Mouse (Mus musculus) MEL (cell line): ENCODE results near the gene Pdlim5. TPM values are rescaled to one million over a fixed set of nuclear protein-coding genes. Genes with fewer than 3 reads are reported as not detected.

Experiments
- DNase-seq: peaks from one replicate; pipeline ENCODE4 v3.0.0; 2011; ENCODE audit warnings: low read depth, low spot score
- H3K27ac ChIP-seq: 2 replicates; pipeline ENCODE4 v1.5.1; 2012; ENCODE audit warnings: low read depth, mild to moderate bottlenecking, control low read depth, low read length, moderate library complexity; ENCODE audit not compliant: control insufficient read depth
- H3K27me3 ChIP-seq, 2 experiments: fragments of 150-350 bp in 1 of 2; sonication (generic) in 1 of 2; 2 replicates each; pipeline ENCODE4 v1.6.1; 2012; ENCODE audit warnings: low read length in 2 of 2, mild to moderate bottlenecking in 2 of 2, improper control_type of control experiment in 1 of 2, moderate library complexity in 1 of 2; ENCODE audit not compliant: insufficient read depth in 2 of 2, control insufficient read depth in 1 of 2
- H3K36me3 ChIP-seq, 2 experiments: 2 replicates each; pipeline ENCODE4 v1.6.1; 2012 to 2014; ENCODE audit warnings: low read length in 2 of 2, improper control_type of control experiment in 1 of 2, inconsistent platforms in 1 of 2, mild to moderate bottlenecking in 1 of 2; ENCODE audit not compliant: insufficient read depth in 2 of 2, control insufficient read depth in 1 of 2
- H3K4me1 ChIP-seq, 2 experiments: fragments of 150-350 bp in 1 of 2; sonication (generic) in 1 of 2; 2 replicates each; pipeline ENCODE4 v1.6.1; 2012; ENCODE audit warnings: low read length in 2 of 2, improper control_type of control experiment in 1 of 2, mild to moderate bottlenecking in 1 of 2; ENCODE audit not compliant: insufficient read depth in 2 of 2, control insufficient read depth in 1 of 2
- H3K4me3 ChIP-seq, 2 experiments: fragments of 150-350 bp in 1 of 2; sonication (generic) in 1 of 2; 2 replicates each; pipeline ENCODE4 v1.5.1; 2012; ENCODE audit warnings: low read depth in 2 of 2, low read length in 2 of 2, mild to moderate bottlenecking in 2 of 2, moderate library complexity in 2 of 2, control low read depth in 1 of 2, improper control_type of control experiment in 1 of 2; ENCODE audit not compliant: control insufficient read depth in 1 of 2, insufficient read depth in 1 of 2
- H3K79me2 ChIP-seq: 2 replicates; pipeline ENCODE4 v1.6.1; 2012; ENCODE audit warnings: mild to moderate bottlenecking, low read length, moderate library complexity; ENCODE audit not compliant: control insufficient read depth, poor library complexity, insufficient read depth
- H3K9ac ChIP-seq: 2 replicates; pipeline ENCODE4 v1.6.1; 2012; ENCODE audit warnings: low read depth, mild to moderate bottlenecking, control low read depth, low read length, moderate library complexity; ENCODE audit not compliant: control insufficient read depth, poor library complexity, severe bottlenecking
- H3K9me3 ChIP-seq: fragments of 150-350 bp; sonication (generic); replicated peaks from 2 replicates; pipeline ENCODE4 v1.6.1; 2012; ENCODE audit warnings: mild to moderate bottlenecking, low read length, improper control_type of control experiment, moderate library complexity; ENCODE audit not compliant: insufficient read depth
- BHLHE40 ChIP-seq: IDR thresholded peaks from 2 replicates; pipeline ENCODE4 v1.6.1; 2012; ENCODE audit warnings: low read depth, mild to moderate bottlenecking, inconsistent platforms, low read length, improper control_type of control experiment, borderline replicate concordance
- CTCF ChIP-seq, 3 experiments: IDR thresholded peaks in 2 of 3; conservative IDR thresholded peaks in 1 of 3; 2 replicates each; pipeline ENCODE4 v1.5.1; 2011 to 2012; ENCODE audit warnings: low read length in 3 of 3, low read depth in 2 of 3, mild to moderate bottlenecking in 2 of 3, improper control_type of control experiment in 1 of 3, inconsistent platforms in 1 of 3, mixed read lengths in 1 of 3, moderate library complexity in 1 of 3; ENCODE audit not compliant: control insufficient read depth in 1 of 3, insufficient read depth in 1 of 3, poor library complexity in 1 of 3, severe bottlenecking in 1 of 3
- ELF1 ChIP-seq: IDR thresholded peaks from 2 replicates; pipeline ENCODE4 v1.6.1; 2014; ENCODE audit warnings: low read depth, mild to moderate bottlenecking, inconsistent platforms, low read length, improper control_type of control experiment, moderate library complexity
- EP300 ChIP-seq, 2 experiments: IDR thresholded peaks; 2 replicates each; pipeline ENCODE4 v1.6.1; 2011; ENCODE audit warnings: improper control_type of control experiment in 2 of 2, low read length in 2 of 2, low read depth in 1 of 2, mild to moderate bottlenecking in 1 of 2
- GATA1 ChIP-seq: IDR thresholded peaks from 2 replicates; pipeline ENCODE4 v1.6.1; 2011; ENCODE audit warnings: low read depth, low read length, improper control_type of control experiment
- JUND ChIP-seq: IDR thresholded peaks from 2 replicates; pipeline ENCODE4 v1.6.1; 2011; ENCODE audit warnings: low read depth, mild to moderate bottlenecking, improper control_type of control experiment, low read length
- KAT2A ChIP-seq: conservative IDR thresholded peaks from 2 replicates; pipeline ENCODE4 v1.6.1; 2012; ENCODE audit warnings: low read depth, low read length, improper control_type of control experiment, inconsistent platforms
- MAFK ChIP-seq: IDR thresholded peaks from 2 replicates; pipeline ENCODE4 v1.6.1; 2011; ENCODE audit warnings: low read depth, mild to moderate bottlenecking, low read length, improper control_type of control experiment, borderline replicate concordance
- MAX ChIP-seq: IDR thresholded peaks from 2 replicates; pipeline ENCODE4 v1.6.1; 2011; ENCODE audit warnings: low read length, improper control_type of control experiment
- MXI1 ChIP-seq: IDR thresholded peaks from 2 replicates; pipeline ENCODE4 v1.6.1; 2011; ENCODE audit warnings: mild to moderate bottlenecking, low read depth, low read length, improper control_type of control experiment
- MYB ChIP-seq: IDR thresholded peaks from 2 replicates; pipeline ENCODE4 v1.6.1; 2011; ENCODE audit warnings: mild to moderate bottlenecking, low read depth, low read length, improper control_type of control experiment
- NELFE ChIP-seq: IDR thresholded peaks from 2 replicates; pipeline ENCODE4 v1.6.1; 2011; ENCODE audit warnings: low read depth, low read length, improper control_type of control experiment
- POLR2A ChIP-seq, 2 experiments: IDR thresholded peaks; 2 replicates each; pipeline ENCODE4 v1.6.1; 2011 to 2012; ENCODE audit warnings: low read length in 2 of 2, mild to moderate bottlenecking in 2 of 2, control low read depth in 1 of 2, improper control_type of control experiment in 1 of 2, low read depth in 1 of 2, moderate library complexity in 1 of 2; ENCODE audit not compliant: control insufficient read depth in 1 of 2, insufficient read depth in 1 of 2, poor library complexity in 1 of 2
- POLR2AphosphoS2 ChIP-seq: IDR thresholded peaks from 2 replicates; pipeline ENCODE4 v1.6.1; 2011; ENCODE audit warnings: low read length, improper control_type of control experiment
- POLR2AphosphoS5 ChIP-seq: IDR thresholded peaks from 2 replicates; pipeline ENCODE4 v1.6.1; 2012; ENCODE audit warnings: low read depth, borderline replicate concordance, mild to moderate bottlenecking, inconsistent platforms, low read length, moderate library complexity, mixed read lengths
- RAD21 ChIP-seq: IDR thresholded peaks from 2 replicates; pipeline ENCODE4 v1.6.1; 2011; ENCODE audit warnings: mild to moderate bottlenecking, low read depth, low read length, improper control_type of control experiment
- SMC3 ChIP-seq: IDR thresholded peaks from 2 replicates; pipeline ENCODE4 v1.6.1; 2011; ENCODE audit warnings: low read depth, low read length, improper control_type of control experiment
- TBP ChIP-seq: IDR thresholded peaks from 2 replicates; pipeline ENCODE4 v1.8.0; 2011; ENCODE audit warnings: low read depth, low read length, improper control_type of control experiment
- TCF12 ChIP-seq: IDR thresholded peaks from 2 replicates; pipeline ENCODE4 v1.6.1; 2014; ENCODE audit warnings: low read depth, mild to moderate bottlenecking, inconsistent platforms, low read length, improper control_type of control experiment, moderate library complexity
- UBTF ChIP-seq: IDR thresholded peaks from 2 replicates; pipeline ENCODE4 v1.6.1; 2012; ENCODE audit warnings: low read depth, mild to moderate bottlenecking, inconsistent platforms, low read length, improper control_type of control experiment, moderate library complexity, borderline replicate concordance; ENCODE audit not compliant: insufficient read depth
- USF1 ChIP-seq: IDR thresholded peaks from 2 replicates; pipeline ENCODE4 v1.6.1; 2014; ENCODE audit warnings: low read depth, mild to moderate bottlenecking, inconsistent platforms, low read length, improper control_type of control experiment, moderate library complexity
- USF2 ChIP-seq, 2 experiments: IDR thresholded peaks; 2 replicates each; pipeline ENCODE4 v1.6.1; 2011 to 2012; ENCODE audit warnings: improper control_type of control experiment in 2 of 2, low read length in 2 of 2, borderline replicate concordance in 1 of 2, inconsistent platforms in 1 of 2, low read depth in 1 of 2, mild to moderate bottlenecking in 1 of 2; ENCODE audit not compliant: insufficient read depth in 1 of 2
- ZC3H11A ChIP-seq: IDR thresholded peaks from 2 replicates; pipeline ENCODE4 v1.6.1; 2012; ENCODE audit warnings: low read depth, mild to moderate bottlenecking, inconsistent platforms, low read length, improper control_type of control experiment
- ZKSCAN1 ChIP-seq: IDR thresholded peaks from 2 replicates; pipeline ENCODE4 v1.6.1; 2012; ENCODE audit warnings: low read depth, mild to moderate bottlenecking, inconsistent platforms, low read length, improper control_type of control experiment, moderate library complexity
- polyA plus RNA-seq, 2 experiments: library from polyadenylated mRNA; stranded (reverse) in 1 of 2; unstranded in 1 of 2; fragments of >175 nt in 1 of 2; fragments of >200 nt in 1 of 2; gene quantifications; 2 replicates each; pipeline versions ENCODE4 v1.2.1 to v1.2.4; 2012; ENCODE audit warnings: low replicate concordance in 2 of 2, low read depth in 1 of 2; ENCODE audit not compliant: insufficient read length in 2 of 2, insufficient read depth in 1 of 2, missing spikeins in 1 of 2
- total RNA-seq: library from RNA; depleted of rRNA; stranded (reverse); fragments of 300-350 nt; gene quantifications from 2 replicates; pipeline ENCODE4 v1.2.3, GENCODE M21; 2012

The Pdlim5 gene
- total and polyA plus RNA-seq, 3 experiments: 8.7 to 9.9 TPM; not detected in 1

DNA sequence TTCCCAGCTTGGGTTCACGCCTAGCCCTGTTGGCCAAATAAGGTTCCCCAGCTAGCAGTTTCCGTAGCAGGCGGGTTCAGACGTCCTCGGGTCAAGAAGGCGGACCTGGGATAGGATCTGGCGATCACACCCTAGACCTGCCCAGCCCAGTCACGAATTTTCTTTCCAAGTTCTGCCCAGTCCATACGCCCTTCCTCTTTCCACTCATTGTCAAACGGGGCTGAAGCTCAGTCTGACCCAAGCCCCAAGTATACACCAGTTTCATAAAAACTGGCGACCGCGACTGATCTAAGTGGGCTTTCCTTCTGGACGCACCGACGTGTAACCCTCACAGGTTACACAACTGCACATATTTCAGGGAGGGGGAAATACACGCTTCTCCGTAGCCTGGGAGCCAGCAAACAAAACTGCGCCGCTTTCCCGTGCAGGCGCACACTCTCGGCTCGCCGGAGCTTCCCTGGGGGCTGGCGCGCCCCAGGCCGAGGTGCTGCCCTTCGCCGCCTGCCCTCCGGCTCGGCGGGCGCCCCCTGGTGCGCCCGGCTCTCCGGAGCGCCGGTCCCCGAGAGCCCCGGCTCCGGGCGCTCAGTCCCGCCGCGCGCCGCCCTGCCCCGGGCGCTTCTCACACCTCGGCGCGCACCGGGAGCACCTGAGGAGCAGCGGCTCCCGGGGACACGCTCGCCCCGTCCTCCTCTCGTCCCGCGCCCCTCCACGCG, 544 bp downstream of the Pdlim5 start:
- no peaks in the 10 kb centered on the region for H3K9me3 ChIP-seq
- H3K4me1 ChIP-seq: peaks cover 3 to 7% of the 10 kb centered on the region in 2 experiments; a peak in 2 of 4 replicates
- peak overlapping the region; percentile 68 to 74 for H3K4me3 ChIP-seq
- TF ChIP-seq TCF12 (0 out of 2 replicates have a peak, but pooled peaks have one; percentile 19), UBTF (0 out of 2 replicates have a peak, but pooled peaks have one; percentile 35), TBP (peak; percentile 66; the same call in 1 of the 2 replicates), MXI1 (0 out of 2 replicates have a peak, but pooled peaks have one; percentile 4), ELF1 (0 out of 2 replicates have a peak, but pooled peaks have one; percentile 11), MAFK (no peak), KAT2A (0 out of 2 replicates have a peak, but pooled peaks have one; percentile 5), NELFE (no peak), SMC3 (no peak)
- peaks cover 0 to 6% of the 10 kb centered on the region in 2 experiments; a peak in 1 of 4 replicates for H3K36me3 ChIP-seq
- H3K79me2 ChIP-seq: peaks cover 3% of the 10 kb centered on the region
- H3K9ac ChIP-seq: peak overlapping the region; percentile 81
- H3K27ac ChIP-seq: peak overlapping the region; percentile 46
- DNase-seq: peak; percentile 83
- H3K27me3 ChIP-seq: no peaks in the 10 kb centered on the region

GRCm38 (mm10) chr3:142394000-142394411, 1.5 kb downstream of the Pdlim5 start:
- TF ChIP-seq SMC3 (no peak), TBP (no peak), JUND (no peak), MAX (no peak), MXI1 (no peak), POLR2AphosphoS5 (no peak), EP300 (IDR thresholded peaks at IDR 0.05; ENCODE audit: low read depth in 1 of 2, low read length in 2 of 2) (no peak), ZKSCAN1 (no peak), POLR2A (IDR thresholded peaks at IDR 0.05; ENCODE audit: control insufficient read depth in 1 of 2, insufficient read depth in 1 of 2, low read depth in 1 of 2, low read length in 2 of 2, poor library complexity in 1 of 2) (no peak), BHLHE40 (no peak), USF2 (IDR thresholded peaks at IDR 0.05; ENCODE audit: borderline replicate concordance in 1 of 2, insufficient read depth in 1 of 2, low read depth in 1 of 2, low read length in 2 of 2) (no peak), RAD21 (no peak), TCF12 (no peak), MYB (no peak), USF1 (no peak), ZC3H11A (no peak), GATA1 (no peak), CTCF (IDR thresholded peaks at IDR 0.05 in 2 of 3, conservative IDR thresholded peaks at IDR 0.05 in 1 of 3; ENCODE audit: control insufficient read depth in 1 of 3, insufficient read depth in 1 of 3, low read depth in 2 of 3, low read length in 3 of 3, poor library complexity in 1 of 3, severe bottlenecking in 1 of 3) (no peak), POLR2AphosphoS2 (no peak)
- DNase-seq: peak; percentile 32
- peaks cover 0 to 6% of the 10 kb centered on the region in 2 experiments; a peak in 1 of 4 replicates for H3K36me3 ChIP-seq
- H3K9ac ChIP-seq: no peak overlapping the region; the same call in 1 of the 2 replicates
- peaks cover 3% of the 10 kb centered on the region for H3K79me2 ChIP-seq
- peaks cover 3 to 7% of the 10 kb centered on the region in 2 experiments; a peak in 2 of 4 replicates for H3K4me1 ChIP-seq
- no peak overlapping the region for H3K27ac ChIP-seq
- peak overlapping the region; percentile 2 to 74 for H3K4me3 ChIP-seq
- H3K9me3 ChIP-seq: no peaks in the 10 kb centered on the region
- H3K27me3 ChIP-seq: no peaks in the 10 kb centered on the region
